Mouse (Mus musculus) layer of hippocampus, adult 11-12 months (tissue): ENCODE measurements at regions not wholly inside any gene's neighbourhood (a gene's known extent, or its start where the extent isn't known, plus 50 kb on each side); places are given as distances from the start of the nearest gene placed in this dataset.

Source experiments
- DNase-seq: peaks from one replicate; pipeline ENCODE4 v3.0.0; 2022; ENCODE audit warnings: low spot score

DNA sequence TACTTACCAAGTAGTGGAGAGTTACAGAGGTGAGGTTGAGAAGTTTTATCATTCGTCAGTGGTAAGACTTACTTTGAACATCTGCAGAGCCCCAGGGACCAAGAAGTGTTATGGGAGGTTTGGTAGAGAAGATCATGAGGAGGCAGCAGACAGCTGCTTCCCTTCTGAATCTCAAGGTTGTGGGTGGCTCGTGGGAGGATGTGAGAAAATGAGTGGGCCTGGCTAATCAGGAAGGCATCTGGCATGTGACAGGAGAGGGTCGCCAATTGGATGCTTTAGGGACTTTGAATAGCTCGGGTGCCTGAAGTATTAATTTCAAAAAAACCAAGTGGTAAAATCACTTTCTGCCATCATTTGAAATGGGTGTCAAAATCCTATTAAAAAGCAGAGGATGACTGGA lies 258.9 kb downstream of the Sqor start:
- DNase-seq: peak; percentile 72

GRCm38 (mm10) chr2:123024380-123024779 lies 259.3 kb downstream of the Sqor start:
- DNase-seq: no peak

- DNase-seq: peak; percentile 44
Measured at GRCm38 (mm10) chr2:123024976-123025585, 260.0 kb downstream of the Sqor start.

DNA sequence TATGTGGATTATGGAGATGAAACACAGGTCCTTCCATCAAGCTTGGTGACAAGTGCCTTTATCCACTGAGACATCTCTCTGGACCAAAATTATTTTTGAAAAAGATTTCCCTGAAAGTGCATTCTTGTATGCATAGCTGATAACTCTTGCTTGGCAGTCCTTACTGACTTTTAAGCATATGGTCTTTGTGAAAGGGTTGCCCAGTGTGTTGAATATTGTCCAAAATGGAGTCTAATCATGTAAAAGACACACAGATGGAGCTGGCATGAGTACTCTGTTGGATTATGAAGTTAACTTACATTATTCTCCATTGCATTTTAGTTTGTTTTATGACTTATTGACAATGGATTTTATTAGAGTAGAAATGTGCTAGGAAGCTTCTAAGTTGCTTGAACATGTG lies 282.3 kb downstream of the Sqor start:
- no peak for DNase-seq

GRCm38 (mm10) chr2:123064648-123065047 lies 299.6 kb downstream of the Sqor start:
- no peak for DNase-seq

- no peak for DNase-seq
Measured at GRCm38 (mm10) chr2:123068809-123069208, 303.8 kb downstream of the Sqor start.

GRCm38 (mm10) chr2:123072653-123073052 lies 307.6 kb downstream of the Sqor start:
- DNase-seq: no peak

DNA sequence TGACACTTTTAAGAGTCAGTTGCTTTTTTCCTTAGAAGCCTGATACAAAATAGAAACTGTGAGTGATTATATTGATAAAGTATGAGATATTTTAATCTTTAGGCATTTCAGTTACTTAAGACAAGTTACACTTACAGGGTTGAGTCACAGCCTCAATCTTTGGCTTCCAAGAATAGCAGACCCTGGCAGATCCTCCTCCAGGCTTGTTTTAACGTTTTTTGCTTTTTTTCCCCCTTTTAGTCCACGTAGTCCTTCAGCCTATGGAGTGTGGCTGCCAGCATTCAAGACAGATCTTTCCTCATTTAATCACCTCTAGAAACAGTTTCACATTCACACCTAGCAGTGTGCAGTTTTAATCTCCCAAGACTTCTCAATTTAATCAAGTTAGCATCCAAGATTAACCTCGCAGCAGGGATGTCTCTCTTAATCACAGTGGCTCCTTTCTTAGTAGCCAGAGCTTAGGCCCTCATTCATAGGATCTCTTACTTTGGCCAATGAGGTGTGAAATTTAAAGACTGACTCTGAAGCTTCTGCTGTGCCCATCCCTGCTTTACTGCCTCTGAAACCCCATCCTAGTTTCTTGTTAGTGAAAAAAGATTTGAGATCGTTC lies 308.5 kb downstream of the Sqor start:
- no peak for DNase-seq

DNA sequence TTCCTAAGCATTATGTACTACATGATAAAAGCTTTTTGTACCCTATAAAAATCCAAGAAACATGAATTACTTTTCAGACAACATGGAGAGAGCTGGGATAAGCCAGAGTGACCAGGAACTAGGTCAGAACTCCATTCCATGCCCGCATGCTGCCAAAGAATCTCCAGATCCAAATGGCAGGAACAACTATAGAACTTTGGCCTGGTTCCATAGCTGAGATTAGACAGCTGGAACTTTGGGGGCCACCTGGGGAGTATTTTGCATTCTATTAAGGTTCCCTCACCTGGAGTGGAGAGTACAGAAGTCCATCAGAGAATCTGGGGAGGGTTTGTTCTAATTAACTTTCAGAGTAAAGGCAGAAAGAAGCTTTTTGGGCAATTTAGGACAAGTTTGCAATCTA lies 327.7 kb downstream of the Sqor start:
- DNase-seq: no peak

GRCm38 (mm10) chr2:123103530-123103929 lies 338.5 kb downstream of the Sqor start:
- no peak for DNase-seq

DNA sequence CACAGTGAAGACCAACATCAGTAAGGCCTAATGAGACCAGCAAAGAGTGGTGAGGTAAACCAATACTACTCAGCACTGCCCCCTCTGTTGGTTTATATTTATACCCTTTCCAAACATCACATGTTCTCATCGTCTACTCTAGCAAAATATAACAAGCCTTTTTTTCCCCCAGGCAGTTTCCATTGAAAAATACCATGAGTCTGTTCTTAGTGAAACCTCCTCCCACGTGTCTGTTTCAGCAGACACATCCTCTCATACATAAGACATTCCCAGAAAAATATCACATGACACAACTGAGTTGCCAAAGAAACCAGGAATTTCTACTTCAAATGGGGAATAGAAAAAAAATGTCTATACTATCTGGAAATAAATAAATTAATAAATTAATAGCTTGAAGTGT lies 366.5 kb downstream of the Sqor start:
- DNase-seq: no peak

DNA sequence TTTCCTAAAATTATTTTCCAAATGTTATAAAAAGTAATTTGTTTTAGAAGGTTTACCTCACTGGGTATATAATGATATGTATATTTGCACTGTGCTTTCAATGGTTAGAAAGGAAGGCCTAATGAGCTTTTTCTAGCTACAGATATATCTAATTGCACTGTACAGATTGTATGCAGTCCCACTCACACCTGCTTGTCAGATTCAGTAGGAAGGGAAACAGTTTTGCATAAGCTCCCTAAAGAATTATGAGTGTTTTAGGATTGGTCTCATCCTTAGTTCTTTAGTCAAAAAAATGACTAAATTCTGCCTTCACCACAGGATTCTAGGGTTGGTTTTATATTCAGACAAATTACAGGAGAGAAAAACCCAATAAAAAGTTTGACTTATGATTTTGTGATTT lies 388.1 kb downstream of the Sqor start:
- DNase-seq: no peak

GRCm38 (mm10) chr2:123165384-123165783 lies 400.3 kb downstream of the Sqor start:
- no peak for DNase-seq

DNA sequence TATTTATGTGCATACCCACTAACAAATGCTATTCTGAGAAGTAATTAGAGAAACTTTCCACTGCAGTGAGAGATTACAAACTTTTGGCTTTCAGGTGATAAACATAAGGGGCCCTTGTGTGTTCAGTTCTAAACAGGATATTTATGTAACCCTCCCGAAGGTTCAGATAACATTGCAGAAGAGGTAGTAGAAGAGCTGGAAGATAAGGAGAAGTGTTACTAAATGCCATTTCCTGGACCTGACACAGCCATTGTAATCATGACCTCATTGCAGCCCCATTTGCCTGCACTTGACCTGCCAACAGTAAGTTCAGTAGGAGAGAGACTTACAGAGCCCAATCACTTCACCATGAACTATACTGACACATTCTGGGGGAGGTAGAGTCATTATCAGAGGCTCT lies 405.6 kb downstream of the Sqor start:
- no peak for DNase-seq

DNA sequence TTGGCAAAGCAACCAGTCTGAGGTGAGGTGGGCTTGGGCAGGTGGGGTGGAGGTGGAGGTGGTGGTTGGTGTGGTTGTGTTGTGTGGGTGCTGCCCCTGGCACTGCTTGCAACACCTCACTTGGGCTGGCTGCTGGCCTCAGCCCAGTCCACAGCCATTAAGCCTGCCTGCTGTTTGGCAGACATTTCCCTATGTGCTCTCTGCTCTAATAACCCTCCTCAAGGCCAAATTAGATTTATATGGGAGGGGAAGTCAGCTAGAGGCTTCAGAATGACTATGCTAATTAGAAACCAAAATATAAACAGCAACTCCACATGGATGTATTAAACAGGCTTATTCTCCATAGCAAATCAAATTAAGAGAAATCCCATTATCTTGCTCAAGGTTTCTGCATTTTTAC lies 417.2 kb downstream of the Sqor start:
- DNase-seq: no peak

GRCm38 (mm10) chr2:123190795-123191582 lies 426.0 kb downstream of the Sqor start:
- DNase-seq: no peak

DNA sequence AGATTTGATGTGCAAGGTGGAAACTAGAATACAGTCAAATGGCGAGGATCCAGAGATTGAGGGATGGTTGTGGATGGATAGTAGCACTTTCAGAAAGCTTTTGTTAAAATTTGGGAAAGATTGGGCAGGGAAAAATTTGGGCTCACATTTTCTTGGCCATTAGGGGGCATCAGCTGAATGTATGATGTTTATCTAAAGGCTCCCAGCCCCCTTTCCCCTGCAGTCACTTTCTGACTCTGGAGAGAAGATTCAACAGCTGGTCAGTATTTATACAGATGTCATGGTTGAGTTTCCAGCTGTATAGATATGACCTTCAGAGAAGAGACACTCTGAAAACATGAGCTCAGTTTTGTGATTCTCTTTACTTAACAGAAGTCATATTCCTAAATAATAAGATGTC lies 429.5 kb downstream of the Sqor start:
- DNase-seq: peak; percentile 35
